Mouse (Mus musculus) 416B (cell line): Measurements from ENCODE around the gene Olfr957.

Experiments
- DNase-seq: peaks from one replicate; pipeline ENCODE4 v3.0.0; 2011; ENCODE audit warnings: low read depth

Olfr957 gene

GRCm38 (mm10) chr9:39515531-39515930 is at the start of gene Olfr957:
TSS of gene Olfr957 (minus strand) at chr9:39515809.
- no peak for DNase-seq

- DNase-seq: no peak
These were observed 42.7 kb upstream of the Olfr957 start for GRCm38 (mm10) chr9:39558349-39558647.

- no peak for DNase-seq
These were observed 42.1 kb upstream of the Olfr957 start for GRCm38 (mm10) chr9:39557529-39558348.

GRCm38 (mm10) chr9:39553946-39554345 is 38.3 kb upstream of the Olfr957 start, which contains the start of gene Olfr958:
TSS of gene Olfr958 (minus strand) at chr9:39554054.
- DNase-seq: no peak

GRCm38 (mm10) chr9:39550806-39551205 is 35.2 kb upstream of the Olfr957 start:
- no peak for DNase-seq

GRCm38 (mm10) chr9:39523616-39524285 is 8.1 kb upstream of the Olfr957 start:
- DNase-seq: no peak

GRCm38 (mm10) chr9:39518595-39518994 is 3.0 kb upstream of the Olfr957 start:
- no peak for DNase-seq

- DNase-seq: no peak
These were observed 6.2 kb downstream of the Olfr957 start for GRCm38 (mm10) chr9:39509412-39509811.

GRCm38 (mm10) chr9:39508998-39509397 is 6.6 kb downstream of the Olfr957 start:
- DNase-seq: peak; percentile 32

GRCm38 (mm10) chr9:39493895-39494294 is 21.7 kb downstream of the Olfr957 start, which contains the start of gene Olfr44:
TSS of gene Olfr44 (minus strand) at chr9:39493995.
- DNase-seq: no peak

GRCm38 (mm10) chr9:39471844-39472243 is 43.8 kb downstream of the Olfr957 start, which contains the start of gene Olfr955:
TSS of gene Olfr955 (minus strand) at chr9:39471944.
- DNase-seq: no peak
